Comparison of ENCODE assay signal across 10 mouse cellular contexts in genomic region chr10:60278786-60279185, GRCm38 (mm10). TPM values are rescaled to one million over a fixed set of nuclear protein-coding genes. Genes with fewer than 3 reads are reported as not detected.
DNase-seq lines count a peak whose midpoint lies in the region; ATAC-seq and TF ChIP-seq lines count a peak whose summit lies in the region.
"Had no signal": no experiment of that assay in that cellular context is flagged by ENCODE, and none has a peak within 500 bp of the region (broad histone marks: within the 10 kb centered on the region; RNA-seq: fewer than 3 reads in every experiment).

No protein-coding gene starts in this region.

- H3K9ac ChIP-seq in kidney, postnatal 0 days (ENCODE audit: low read depth, low read length), result no peak overlapping the region
- H3K9ac ChIP-seq in embryonic facial prominence, embryonic 12.5 days, result no peak overlapping the region
- H3K9ac ChIP-seq in hindbrain, embryonic 12.5 days, result no peak overlapping the region
- peak overlapping the region; percentile 92; the same call in 1 of the 2 replicates for H3K9ac ChIP-seq in midbrain, embryonic 13.5 days (replicated peaks)

- no peaks in the 10 kb centered on the region for H3K9me3 ChIP-seq in kidney, postnatal 0 days (replicated peaks; ENCODE audit: low read length)
- H3K9me3 ChIP-seq in embryonic facial prominence, embryonic 12.5 days, result no peaks in the 10 kb centered on the region
- no peaks in the 10 kb centered on the region for H3K9me3 ChIP-seq in hindbrain, embryonic 12.5 days (replicated peaks)
- no peaks in the 10 kb centered on the region for H3K9me3 ChIP-seq in midbrain, embryonic 13.5 days

- H3K4me1 ChIP-seq in kidney, postnatal 0 days (replicated peaks; ENCODE audit: insufficient read depth, low read length), result peaks cover 10% of the 10 kb centered on the region; the same call in 1 of the 2 replicates
- peaks cover 49% of the 10 kb centered on the region for H3K4me1 ChIP-seq in embryonic facial prominence, embryonic 12.5 days
- peaks cover 53% of the 10 kb centered on the region for H3K4me1 ChIP-seq in hindbrain, embryonic 12.5 days
- peaks cover 61% of the 10 kb centered on the region for H3K4me1 ChIP-seq in midbrain, embryonic 13.5 days (replicated peaks)

- 90% methylated on average over 3 of the region's 3 CpGs for WGBS in kidney, postnatal 0 days
- 86% methylated on average over 3 of the region's 3 CpGs for WGBS in embryonic facial prominence, embryonic 12.5 days
- 91% methylated on average over 3 of the region's 3 CpGs for WGBS in hindbrain, embryonic 12.5 days
- WGBS in midbrain, embryonic 13.5 days, result 89% methylated on average over 3 of the region's 3 CpGs

- no peak for ATAC-seq in kidney, postnatal 0 days (replicated peaks; ENCODE audit: low FRiP score, low read depth)
- no peak for ATAC-seq in embryonic facial prominence, embryonic 12.5 days (ENCODE audit: insufficient number of reproducible peaks, insufficient read depth, low FRiP score, low TSS enrichment)
- ATAC-seq in hindbrain, embryonic 12.5 days (ENCODE audit: low FRiP score), result no peak
- ATAC-seq in midbrain, embryonic 13.5 days, result no peak
- ATAC-seq: Patski had no signal

- H3K4me3 ChIP-seq in kidney, postnatal 0 days (replicated peaks; ENCODE audit: low read depth, low read length), result peak overlapping the region; percentile 69; the same call in 1 of the 2 replicates
- H3K4me3 ChIP-seq in embryonic facial prominence, embryonic 12.5 days, result peak overlapping the region; percentile 86; the same call in 1 of the 2 replicates
- peak overlapping the region; percentile 75; the same call in 1 of the 2 replicates for H3K4me3 ChIP-seq in hindbrain, embryonic 12.5 days
- H3K4me3 ChIP-seq in midbrain, embryonic 13.5 days (replicated peaks), result peak overlapping the region; percentile 76

- no peak overlapping the region for H3K27ac ChIP-seq in kidney, postnatal 0 days
- H3K27ac ChIP-seq in embryonic facial prominence, embryonic 12.5 days, result no peak overlapping the region
- no peak overlapping the region for H3K27ac ChIP-seq in hindbrain, embryonic 12.5 days
- H3K27ac ChIP-seq in midbrain, embryonic 13.5 days, result no peak overlapping the region

- no peak for TF ChIP-seq CTCF in kidney, postnatal 0 days (IDR thresholded peaks at IDR 0.05; ENCODE audit: low read depth)

- no peaks in the 10 kb centered on the region for H3K27me3 ChIP-seq in kidney, postnatal 0 days (ENCODE audit: insufficient read depth, low read length)
- no peaks in the 10 kb centered on the region for H3K27me3 ChIP-seq in embryonic facial prominence, embryonic 12.5 days
- H3K27me3 ChIP-seq in hindbrain, embryonic 12.5 days, result no peaks in the 10 kb centered on the region
- H3K27me3 ChIP-seq in midbrain, embryonic 13.5 days, result no peaks in the 10 kb centered on the region
- H3K27me3 ChIP-seq: Patski had no signal

- H3K36me3 ChIP-seq in kidney, postnatal 0 days (ENCODE audit: insufficient read depth, low read length), result no peaks in the 10 kb centered on the region
- H3K36me3 ChIP-seq in embryonic facial prominence, embryonic 12.5 days, result 0 out of 2 replicates have a peak, but pooled peaks cover 9% of the 10 kb centered on the region
- no peaks in the 10 kb centered on the region for H3K36me3 ChIP-seq in hindbrain, embryonic 12.5 days
- no peaks in the 10 kb centered on the region for H3K36me3 ChIP-seq in midbrain, embryonic 13.5 days

- peak overlapping the region; percentile 81 for H3K4me2 ChIP-seq in kidney, postnatal 0 days (ENCODE audit: low read length)
- H3K4me2 ChIP-seq in embryonic facial prominence, embryonic 12.5 days (replicated peaks), result peak overlapping the region; percentile 92
- peak overlapping the region; percentile 91 for H3K4me2 ChIP-seq in hindbrain, embryonic 12.5 days (replicated peaks)
- H3K4me2 ChIP-seq in midbrain, embryonic 13.5 days (replicated peaks), result peak overlapping the region; percentile 92

- no peak for DNase-seq in kidney, postnatal 0 days (ENCODE audit: low spot score)
- DNase-seq in kidney, postnatal 4 days, result no peak
- no peak for DNase-seq in retina, embryonic 14.5 days (ENCODE audit: low spot score)
- DNase-seq in right cerebral cortex, postnatal 10 days (ENCODE audit: low spot score in 2 of 2), result no peak
- DNase-seq in right cerebral cortex, postnatal 4 days, result no peak
- DNase-seq: lung, postnatal 36 days had no signal

RNA-seq across cellular contexts. Expression of gene Psap, which starts 1.4 kb away (rescaled TPM):
- polyA plus RNA-seq in kidney, postnatal 0 days (2015; fragmentation: Nextera tagmentation; extraction: Ambion mirVana), result 142 and 160 TPM in 2 replicates
- polyA plus RNA-seq in embryonic facial prominence, embryonic 12.5 days (2016; fragmentation: Nextera tagmentation; extraction: Ambion mirVana), result 75.7 and 77.6 TPM in 2 replicates
- polyA plus RNA-seq in hindbrain, embryonic 12.5 days (2016; fragmentation: Nextera tagmentation; extraction: Ambion mirVana), result 102 and 104 TPM in 2 replicates
- polyA plus RNA-seq in midbrain, embryonic 13.5 days (2015; fragmentation: Nextera tagmentation; extraction: Ambion mirVana), result 126 and 154 TPM in 2 replicates

RNA-seq across cellular contexts. Expression of gene Chst3, which starts 59.7 kb away (rescaled TPM):
- 0.87 and 0.96 TPM in 2 replicates for polyA plus RNA-seq in kidney, postnatal 0 days (2015; fragmentation: Nextera tagmentation; extraction: Ambion mirVana)
- polyA plus RNA-seq in embryonic facial prominence, embryonic 12.5 days (2016; fragmentation: Nextera tagmentation; extraction: Ambion mirVana), result 3.2 and 3.6 TPM in 2 replicates
- 3.2 and 3.7 TPM in 2 replicates for polyA plus RNA-seq in hindbrain, embryonic 12.5 days (2016; fragmentation: Nextera tagmentation; extraction: Ambion mirVana)
- 1.3 and 1.7 TPM in 2 replicates for polyA plus RNA-seq in midbrain, embryonic 13.5 days (2015; fragmentation: Nextera tagmentation; extraction: Ambion mirVana)
